Mouse (Mus musculus) inflammation-experienced regulatory T-cells (primary cell): ENCODE results near the gene Ankrd2. TPM values are rescaled to one million over a fixed set of nuclear protein-coding genes. Genes with fewer than 3 reads are reported as not detected.

Source experiments
- polyA plus RNA-seq, 2 experiments: library from polyadenylated mRNA; unstranded; fragments of 100-300 nt; shearing (Covaris generic); gene quantifications; one replicate each; pipeline ENCODE4 v1.2.1; 2017

Ankrd2 gene
- under 1 TPM in 1 of 2 experiments, not detected in 1; 0.26 TPM for polyA plus RNA-seq

GRCm38 (mm10) chr19:42035456-42036248 is at the start of gene Ankrd2:
Ankrd2 (plus strand) TSS chr19:42036000.

DNA sequence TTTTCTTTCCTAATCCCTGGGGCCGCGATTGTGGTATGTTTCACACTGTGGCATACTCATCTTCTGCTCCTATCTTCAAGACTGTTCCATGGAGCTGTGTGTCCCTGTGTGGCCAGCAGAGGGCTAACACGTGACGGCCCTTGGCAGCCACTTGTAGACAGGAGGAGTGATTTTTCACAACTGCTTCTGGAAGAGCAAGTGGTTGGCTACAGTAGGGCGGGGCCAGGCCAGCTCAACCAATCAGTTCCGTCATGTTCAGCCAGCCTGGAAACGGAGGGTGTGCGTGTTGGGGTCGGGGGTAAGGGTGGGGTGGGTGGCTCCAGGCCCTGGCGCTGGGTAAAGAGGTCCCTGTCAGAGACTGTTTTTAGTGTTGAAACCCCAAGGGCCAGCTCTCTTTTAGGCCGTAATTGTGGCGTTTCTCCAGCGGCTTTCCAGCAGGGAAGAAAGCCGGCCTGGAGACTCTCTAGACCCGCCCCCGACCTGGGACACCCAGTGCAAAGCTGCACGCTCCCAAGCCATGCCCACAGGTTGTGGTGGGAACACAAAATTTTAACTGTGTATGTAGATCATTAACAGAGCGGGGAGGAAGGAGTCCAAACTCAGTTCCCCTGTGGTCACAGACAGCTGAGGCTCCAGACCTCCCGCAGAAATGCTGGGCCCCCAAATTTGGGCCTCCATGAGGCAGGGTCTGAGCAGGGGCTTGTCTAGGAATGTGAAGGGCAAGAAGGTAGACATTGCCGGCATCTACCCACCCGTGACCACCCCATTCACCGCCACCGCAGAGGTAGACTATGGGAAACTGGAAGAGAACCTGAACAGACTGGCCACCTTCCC is 9.7 kb downstream of the Ankrd2 start, which contains the start of gene Hoga1:
TSS of gene Hoga1 (plus strand) at position 342 of the 834 bp plus-strand sequence.

GRCm38 (mm10) chr19:42051948-42052347 is 16.1 kb downstream of the Ankrd2 start, which contains the start of gene 4933411K16Rik:
4933411K16Rik (plus strand) TSS chr19:42052248.

GRCm38 (mm10) chr19:42086166-42086565 is 50.4 kb downstream of the Ankrd2 start, which contains the start of gene Morn4:
Morn4 (minus strand) TSS chr19:42086357.

GRCm38 (mm10) chr19:42089748-42090595 is 54.2 kb downstream of the Ankrd2 start, which contains the start of gene Pi4k2a:
Pi4k2a (plus strand) TSS chr19:42090470.

Other genes starting within 250 kb of the Ankrd2 start
- 1 to 10 TPM; 2.8 to 3.6 TPM for gene Arhgap19, start 234.0 kb upstream of the Ankrd2 start, polyA plus RNA-seq
- gene Frat1, start 206.0 kb upstream of the Ankrd2 start, polyA plus RNA-seq, result 1 to 10 TPM; 2.3 to 3.8 TPM
- 10 to 100 TPM; 19.6 to 22.9 TPM for gene Frat2, start 187.9 kb upstream of the Ankrd2 start, polyA plus RNA-seq
- 10 to 100 TPM; 13.5 to 20.8 TPM for gene Rrp12, start 139.8 kb upstream of the Ankrd2 start, polyA plus RNA-seq
- 100 to 1,000 TPM; 125 to 133 TPM for gene Pgam1, start 124.1 kb upstream of the Ankrd2 start, polyA plus RNA-seq
- 10 to 100 TPM; 66.3 to 84.4 TPM for gene Exosc1, start 102.6 kb upstream of the Ankrd2 start, polyA plus RNA-seq
- gene Zdhhc16, start 102.5 kb upstream of the Ankrd2 start, polyA plus RNA-seq, result 10 to 100 TPM; 56.1 to 71.6 TPM
- 10 to 100 TPM; 73.3 to 75.2 TPM for gene Mms19, start 54.8 kb upstream of the Ankrd2 start, polyA plus RNA-seq
- 1 to 10 TPM; 6.4 to 9.0 TPM for gene Ubtd1, start 54.2 kb upstream of the Ankrd2 start, polyA plus RNA-seq
- under 1 TPM; 0.36 to 0.37 TPM for gene Hoga1, start 9.6 kb downstream of the Ankrd2 start, polyA plus RNA-seq
- gene 4933411K16Rik, start 16.2 kb downstream of the Ankrd2 start, polyA plus RNA-seq, result 1 to 10 TPM in 1 of 2 experiments, under 1 TPM in 1; 0.11 to 1.5 TPM
- 1 to 10 TPM in 1 of 2 experiments, under 1 TPM in 1; 0.43 to 1.1 TPM for gene Morn4, start 50.4 kb downstream of the Ankrd2 start, polyA plus RNA-seq
- 10 to 100 TPM; 32.6 to 35.0 TPM for gene Pi4k2a, start 54.5 kb downstream of the Ankrd2 start, polyA plus RNA-seq
- gene Avpi1, start 93.1 kb downstream of the Ankrd2 start, polyA plus RNA-seq, result 10 to 100 TPM in 1 of 2 experiments, 1 to 10 TPM in 1; 5.1 to 10.4 TPM
- gene Marveld1, start 111.4 kb downstream of the Ankrd2 start, polyA plus RNA-seq, result 10 to 100 TPM; 41.1 to 49.9 TPM
- 10 to 100 TPM; 50.9 to 67.9 TPM for gene Zfyve27, start 128.0 kb downstream of the Ankrd2 start, polyA plus RNA-seq
- gene Sfrp5, start 166.3 kb downstream of the Ankrd2 start, polyA plus RNA-seq, result under 1 TPM in 1 of 2 experiments, not detected in 1; 0.15 TPM
- gene Golga7b, start 211.6 kb downstream of the Ankrd2 start, polyA plus RNA-seq, result under 1 TPM; 0.05 to 0.23 TPM